Mouse (Mus musculus): ENCODE data around the gene Samd13.

The Samd13 gene

DNA sequence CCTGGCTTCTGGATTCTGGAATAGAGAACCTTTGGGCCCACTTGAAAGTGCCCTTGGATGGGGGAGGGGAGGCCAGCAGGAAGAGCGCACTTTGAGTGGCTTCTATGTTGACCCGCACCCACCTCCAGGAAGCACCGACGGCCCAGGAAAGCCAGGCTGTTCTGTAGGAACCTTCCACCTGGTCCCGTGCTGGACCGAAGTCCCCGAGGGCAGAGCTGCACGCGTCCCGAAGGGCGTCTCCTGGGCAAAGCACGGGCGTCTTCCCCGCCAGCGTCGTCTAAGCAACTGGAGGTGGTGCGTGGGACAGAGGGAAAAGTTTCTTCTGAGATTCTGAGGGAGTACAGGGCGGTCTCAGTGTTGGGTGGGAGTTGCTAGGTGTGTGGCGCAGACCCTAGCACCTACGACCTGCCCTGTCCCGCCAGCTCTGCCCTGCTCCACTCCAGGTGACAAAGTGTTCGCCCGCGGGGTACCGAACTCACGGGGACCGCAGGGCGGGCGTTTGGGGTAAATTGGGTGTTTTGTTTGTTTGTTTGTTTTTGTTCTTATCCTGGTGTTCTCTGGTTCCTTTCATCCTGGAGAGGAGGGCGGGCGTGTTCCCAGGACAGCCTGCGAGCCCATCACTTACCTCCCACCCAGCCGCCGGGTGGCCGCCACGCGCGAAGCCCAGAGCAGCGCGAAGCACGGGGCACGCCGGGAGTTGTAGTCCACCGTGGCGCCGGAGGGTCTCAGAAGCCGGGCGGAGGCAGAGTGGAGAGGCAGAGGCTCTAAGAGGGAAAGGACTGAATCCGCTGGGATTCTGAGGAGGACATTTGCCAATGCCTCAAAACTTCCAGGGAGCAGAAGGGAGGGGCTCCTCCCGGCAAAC, at the start of gene Samd13:
TSS of gene Samd13 (minus strand) at position 782 of the 865 bp plus-strand sequence.
- in situ Hi-C loops (cut with MseI, MboI) = no loop called here

GRCm38 (mm10) chr3:146731499-146731898, 46.1 kb upstream of the Samd13 start:
- in situ Hi-C loops (cut with MseI, MboI) = no loop called here

DNA sequence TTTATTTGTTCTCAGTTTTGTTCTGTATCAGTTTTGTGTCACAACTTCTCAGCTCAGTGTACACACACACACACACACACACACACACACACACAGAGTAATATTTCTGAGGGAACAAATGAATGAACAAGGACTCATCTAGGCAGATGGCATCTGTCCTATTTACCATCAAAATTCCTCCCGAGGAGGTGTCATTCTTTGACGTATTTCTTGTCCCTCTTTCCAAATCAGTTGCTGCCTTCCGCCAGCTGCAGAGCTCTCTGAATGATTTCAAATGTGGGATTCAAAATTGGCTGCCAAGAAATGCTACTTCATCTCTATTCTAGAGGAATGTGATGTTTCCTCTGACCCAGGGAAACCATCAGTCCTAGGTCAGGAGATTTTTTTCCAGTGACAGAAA, 37.6 kb upstream of the Samd13 start:
- in situ Hi-C loops (cut with MseI, MboI) = no loop called here

DNA sequence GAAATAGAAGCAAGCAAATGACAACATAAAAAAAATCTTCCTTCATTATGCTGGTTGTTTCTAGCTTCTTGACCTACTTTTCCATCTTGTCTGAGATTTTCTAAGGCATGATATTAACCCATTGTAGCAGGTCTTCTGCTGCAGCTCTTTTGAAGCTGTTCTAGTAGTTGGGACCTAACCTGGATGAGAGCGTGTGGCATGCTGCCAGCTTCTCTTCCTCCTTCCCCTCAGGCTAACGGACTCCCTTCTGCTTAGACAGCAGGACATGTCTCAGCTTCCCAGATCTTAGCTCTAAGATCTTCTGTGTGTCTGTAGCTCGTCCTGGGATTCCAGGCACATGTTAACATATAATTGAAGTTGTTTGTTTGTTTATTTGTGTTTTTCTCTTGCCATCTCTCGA, 34.3 kb upstream of the Samd13 start:
- in situ Hi-C loops (cut with MseI, MboI) = no loop called here

DNA sequence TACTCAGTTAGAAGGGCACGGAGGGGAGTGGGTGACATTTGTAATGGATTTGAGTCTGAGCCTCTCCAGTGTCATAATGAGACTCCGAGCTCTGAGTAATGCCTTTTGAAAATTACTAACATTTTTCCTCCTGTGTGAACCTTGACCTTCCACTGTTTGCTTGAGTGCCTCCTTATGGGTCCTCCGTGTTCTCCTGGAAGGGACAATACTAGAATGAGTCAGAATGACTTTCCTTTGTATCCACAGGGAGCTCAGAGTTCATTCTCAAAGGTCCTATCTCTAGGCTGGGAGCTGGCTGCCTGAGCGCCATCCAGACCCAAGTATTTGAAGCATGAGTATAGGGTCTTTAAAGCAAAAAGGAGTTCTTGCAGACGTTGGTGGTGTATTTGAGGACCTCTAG, 32.9 kb upstream of the Samd13 start:
- in situ Hi-C loops (cut with MseI, MboI) = no loop called here

DNA sequence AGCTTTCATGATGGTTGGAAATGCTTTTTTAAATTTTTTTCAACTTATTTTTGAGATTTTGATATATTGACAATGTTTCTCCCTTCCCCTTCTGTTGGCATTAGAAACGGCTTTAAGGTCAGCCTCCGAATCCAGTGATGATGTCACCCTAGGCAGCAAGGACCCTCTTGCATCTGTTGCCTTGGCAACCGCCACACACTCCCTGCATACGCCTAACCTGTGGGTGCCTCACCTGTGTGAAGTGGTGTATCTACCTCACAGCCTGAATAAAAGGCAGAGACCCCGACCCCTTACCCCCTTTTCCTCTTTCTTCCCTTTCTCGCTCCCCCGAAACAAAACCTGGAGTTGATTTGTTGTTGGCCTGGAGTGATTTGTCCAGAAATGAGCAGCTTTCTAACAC, 26.9 kb upstream of the Samd13 start:
- in situ Hi-C loops (cut with MseI, MboI) = no loop called here

- in situ Hi-C loops (cut with MseI, MboI) = no loop called here
Observed at GRCm38 (mm10) chr3:146711559-146711958, 26.2 kb upstream of the Samd13 start.

- in situ Hi-C loops (cut with MseI, MboI) = no loop called here
Observed at GRCm38 (mm10) chr3:146711084-146711483, 25.7 kb upstream of the Samd13 start.

GRCm38 (mm10) chr3:146709086-146709485, 23.7 kb upstream of the Samd13 start:
- in situ Hi-C loops (cut with MseI, MboI) = no loop called here

DNA sequence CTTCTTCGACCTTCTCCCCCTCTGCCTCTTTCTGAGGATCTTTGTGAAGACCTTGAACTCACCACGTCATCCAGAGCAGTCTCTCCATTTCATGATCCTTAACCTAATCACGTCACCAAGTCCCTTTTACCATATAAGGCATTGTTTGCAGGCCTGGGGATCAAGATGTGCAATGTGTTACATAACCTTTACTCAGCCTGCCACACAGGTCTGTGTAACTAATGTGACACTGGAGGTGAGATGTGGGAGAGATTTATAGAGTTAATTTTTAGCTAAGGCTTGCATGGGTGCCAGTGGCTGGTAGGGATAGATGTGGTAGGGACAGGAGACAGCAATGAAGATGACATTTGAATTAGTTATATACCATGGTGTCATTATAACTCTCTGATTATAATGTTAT, 23.0 kb upstream of the Samd13 start:
- in situ Hi-C loops (cut with MseI, MboI) = no loop called here

GRCm38 (mm10) chr3:146704099-146704498, 18.7 kb upstream of the Samd13 start:
- in situ Hi-C loops (cut with MseI, MboI) = no loop called here

GRCm38 (mm10) chr3:146700051-146700450, 14.7 kb upstream of the Samd13 start:
- in situ Hi-C loops (cut with MseI, MboI) = no loop called here

- in situ Hi-C loops (cut with MseI, MboI) = no loop called here
Observed at GRCm38 (mm10) chr3:146698982-146699381, 13.6 kb upstream of the Samd13 start.

GRCm38 (mm10) chr3:146692547-146692946, 7.2 kb upstream of the Samd13 start:
- in situ Hi-C loops (cut with MseI, MboI) = no loop called here

DNA sequence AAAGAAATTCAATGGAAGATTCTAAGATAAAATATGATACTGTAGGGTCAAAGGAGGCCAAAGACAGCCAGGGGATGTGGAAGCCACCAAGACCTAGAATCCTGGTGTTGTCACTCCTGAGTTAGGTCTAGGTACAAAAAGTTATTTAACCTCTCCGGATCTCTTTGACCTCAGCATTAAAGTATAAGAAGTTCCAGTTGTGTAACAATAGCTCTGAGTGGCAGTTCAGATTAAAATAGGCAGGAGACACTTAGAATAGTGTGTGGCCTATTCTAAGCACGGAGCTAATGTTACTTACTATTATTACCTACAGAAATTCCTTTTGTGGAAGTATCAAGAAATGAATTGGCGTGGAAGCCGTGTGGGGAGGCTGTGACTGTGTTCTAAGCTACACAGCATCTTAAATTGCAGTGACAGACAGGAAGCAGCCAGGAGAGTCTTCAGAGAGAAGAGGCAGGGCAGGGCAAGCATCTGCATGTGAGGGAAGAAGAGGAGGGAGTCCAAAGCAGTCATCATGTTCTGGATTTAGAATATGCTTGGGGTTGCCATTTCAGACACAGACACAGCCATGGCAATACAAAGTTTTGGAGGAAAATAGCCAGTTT, 1.8 kb upstream of the Samd13 start:
- in situ Hi-C loops (cut with MseI, MboI) = no loop called here

- in situ Hi-C loops (cut with MseI, MboI) = no loop called here
Observed at GRCm38 (mm10) chr3:146686428-146686827, 1.0 kb upstream of the Samd13 start.

DNA sequence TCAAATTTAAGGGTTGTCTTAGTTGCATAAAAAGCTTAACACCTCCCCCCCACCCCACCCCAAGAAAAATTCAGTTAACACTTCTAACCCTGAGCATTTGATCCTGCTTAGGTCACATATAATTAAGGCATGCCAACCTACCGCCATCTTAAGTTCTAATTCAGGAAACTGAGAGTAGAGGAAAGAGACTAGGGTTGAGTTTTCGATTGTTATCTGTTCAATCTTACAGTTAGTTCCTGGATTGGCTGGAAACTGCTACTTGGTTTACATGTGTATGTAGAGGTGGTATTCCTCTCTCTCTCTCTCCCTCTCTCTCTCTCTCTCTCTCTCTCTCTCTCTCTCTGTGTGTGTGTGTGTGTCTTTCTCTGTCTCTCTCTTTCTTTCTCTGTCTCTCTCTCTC, 2.3 kb downstream of the Samd13 start:
- in situ Hi-C loops (cut with MseI, MboI) = no loop called here

DNA sequence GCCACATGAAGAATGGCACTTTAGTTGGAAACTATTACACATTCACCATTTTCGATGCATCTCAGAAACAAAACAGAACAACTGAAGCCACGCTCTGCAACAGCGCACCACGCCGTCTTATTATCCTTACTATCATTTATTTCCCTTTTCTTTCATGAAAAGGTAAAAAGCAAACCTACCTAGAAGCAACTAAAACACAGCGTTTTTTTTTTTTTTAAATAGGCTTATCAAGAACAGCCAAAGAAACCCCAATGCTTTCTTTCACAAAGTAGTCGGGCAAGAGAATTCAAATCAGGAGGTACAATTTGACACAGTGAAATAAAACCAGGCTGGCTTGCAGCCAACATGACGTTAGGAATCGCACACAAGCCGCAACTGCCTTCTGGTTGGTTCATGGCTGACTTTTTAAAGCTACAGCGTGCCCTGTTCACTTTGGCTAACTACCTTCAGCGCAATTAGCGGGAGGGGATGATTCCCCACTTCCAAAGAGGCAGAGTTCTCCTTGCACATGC, 3.2 kb downstream of the Samd13 start:
- in situ Hi-C loops (cut with MseI, MboI) = no loop called here

DNA sequence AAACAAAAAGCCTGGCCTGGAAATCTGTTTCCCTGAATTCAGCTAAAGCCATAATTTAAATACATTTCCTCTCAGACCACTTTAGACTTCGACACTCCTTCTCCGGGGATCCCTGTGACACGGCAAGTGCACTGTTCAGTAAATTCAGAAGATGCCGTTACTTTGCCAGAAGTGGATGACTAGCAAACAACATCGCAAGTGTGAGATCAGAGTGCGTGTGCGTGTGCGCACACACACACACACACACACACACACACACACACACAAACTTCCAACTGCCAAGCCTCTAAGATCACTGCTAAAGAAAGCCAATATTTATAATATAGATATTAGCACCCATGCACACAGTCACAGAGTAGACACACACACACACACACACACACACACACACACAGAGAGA, 3.7 kb downstream of the Samd13 start:
- in situ Hi-C loops (cut with MseI, MboI) = no loop called here

GRCm38 (mm10) chr3:146680625-146681024, 4.8 kb downstream of the Samd13 start:
- in situ Hi-C loops (cut with MseI, MboI) = no loop called here

DNA sequence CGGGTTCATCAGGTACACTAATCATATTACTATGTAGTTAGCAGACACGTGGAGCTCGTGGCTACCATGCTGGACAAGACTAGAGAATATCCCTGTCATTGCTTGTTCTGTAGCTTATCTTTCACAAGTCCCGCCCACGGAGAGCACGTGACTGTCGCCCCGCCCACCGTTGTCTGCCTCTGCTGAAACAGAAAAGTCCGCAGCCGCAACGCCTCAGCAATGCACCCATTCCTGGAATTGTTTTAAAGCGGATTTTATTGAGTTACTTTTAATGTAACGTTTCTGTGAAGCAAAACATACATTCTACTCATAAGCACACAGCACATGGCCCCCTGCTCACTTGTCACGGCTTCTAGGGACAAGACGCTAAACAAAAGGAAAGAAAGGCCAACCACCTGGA, 5.7 kb downstream of the Samd13 start:
- in situ Hi-C loops (cut with MseI, MboI) = no loop called here

DNA sequence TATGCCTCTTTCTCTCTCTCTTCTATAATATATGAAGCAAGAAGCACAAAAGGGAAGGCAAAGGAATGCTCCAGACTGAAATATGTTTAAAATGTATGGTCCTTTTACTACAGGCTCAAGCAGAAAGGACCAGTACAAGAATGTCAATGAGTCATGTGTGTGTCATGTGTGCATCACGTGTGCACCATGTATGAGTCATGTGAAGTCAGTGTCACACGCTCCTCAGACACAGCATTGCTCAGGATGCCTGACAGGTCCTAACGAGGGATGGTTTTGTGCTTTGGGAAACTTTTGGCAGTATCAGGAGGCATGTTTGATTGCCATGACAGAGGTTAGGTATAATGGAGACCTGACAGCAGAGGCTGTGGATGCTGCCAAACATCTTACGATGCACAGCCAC, 9.2 kb downstream of the Samd13 start:
- in situ Hi-C loops (cut with MseI, MboI) = no loop called here

DNA sequence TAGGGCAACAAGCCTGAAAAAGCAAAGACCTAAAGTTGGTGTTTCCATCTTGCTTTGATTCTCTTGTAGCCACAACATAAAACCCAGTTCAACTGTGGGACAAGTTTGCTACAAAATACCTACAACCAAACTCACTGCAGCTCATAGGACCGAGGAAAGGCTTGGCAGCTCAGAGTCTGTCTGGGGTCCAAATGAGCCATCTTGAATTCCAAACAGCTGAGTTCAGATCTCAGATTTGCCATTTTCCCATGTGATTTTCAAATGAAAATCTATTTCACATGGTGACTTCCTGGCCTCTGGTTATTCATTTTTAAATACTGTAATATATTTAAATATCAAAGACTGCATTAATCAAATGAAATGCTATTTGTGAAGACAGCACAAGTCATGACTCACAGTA, 10.3 kb downstream of the Samd13 start:
- in situ Hi-C loops (cut with MseI, MboI) = no loop called here
